Mouse (Mus musculus) neural tube, embryonic 15.5 days (tissue): ENCODE data around the gene Cadps2. TPM values are rescaled to one million over a fixed set of nuclear protein-coding genes. Genes with fewer than 3 reads are reported as not detected.

Source experiments
- ATAC-seq: fragments of 200-750 bp; cut with Nextera tagmentation; 2 replicates; pipeline ENCODE4 v1.8.0; 2017; ENCODE audit warnings: mild to moderate bottlenecking, moderate TSS enrichment, moderate library complexity; ENCODE audit not compliant: low FRiP score
- H3K27ac ChIP-seq: fragments of 300-500 bp; sonication (generic); replicated peaks from 2 replicates; pipeline ENCODE4 v1.5.1; 2015; ENCODE audit warnings: mild to moderate bottlenecking, inconsistent platforms
- H3K27me3 ChIP-seq: fragments of 300-500 bp; sonication (generic); replicated peaks from 2 replicates; pipeline ENCODE4 v1.6.1; 2015; ENCODE audit warnings: inconsistent platforms
- H3K36me3 ChIP-seq: fragments of 300-500 bp; sonication (generic); 2 replicates; pipeline ENCODE4 v1.6.1; 2015; ENCODE audit warnings: inconsistent platforms
- H3K4me1 ChIP-seq: fragments of 300-500 bp; sonication (generic); 2 replicates; pipeline ENCODE4 v1.6.1; 2015; ENCODE audit warnings: inconsistent platforms
- H3K4me2 ChIP-seq: fragments of 300-500 bp; sonication (generic); 2 replicates; pipeline ENCODE4 v1.6.1; 2015; ENCODE audit warnings: inconsistent platforms, mild to moderate bottlenecking, moderate library complexity
- H3K4me3 ChIP-seq: fragments of 300-500 bp; sonication (generic); replicated peaks from 2 replicates; pipeline ENCODE4 v1.5.1; 2015; ENCODE audit warnings: mild to moderate bottlenecking, inconsistent platforms
- H3K9ac ChIP-seq: fragments of 300-500 bp; sonication (generic); replicated peaks from 2 replicates; pipeline ENCODE4 v1.6.1; 2015; ENCODE audit warnings: mild to moderate bottlenecking, inconsistent platforms
- H3K9me3 ChIP-seq: fragments of 300-500 bp; sonication (generic); replicated peaks from 2 replicates; pipeline ENCODE4 v1.6.1; 2016; ENCODE audit warnings: inconsistent platforms
- WGBS: fragments of 180-500 bp; shearing (Covaris S2); methylation state at CpG from one replicate; pipeline ENCODE4 v1.1.7; 2015; ENCODE audit warnings: mixed read lengths; 5-methylcytosine and 5-hydroxymethylcytosine counted together
- polyA plus RNA-seq: library from polyadenylated mRNA; unstranded; fragments of >200 nt; fragmentation: Nextera tagmentation; extraction: Ambion mirVana; gene quantifications from 2 replicates; pipeline ENCODE4 v1.2.1, GENCODE M21; 2015

Gene Cadps2
- polyA plus RNA-seq, 1 experiment from 2014 or later = 10.7 TPM

DNA sequence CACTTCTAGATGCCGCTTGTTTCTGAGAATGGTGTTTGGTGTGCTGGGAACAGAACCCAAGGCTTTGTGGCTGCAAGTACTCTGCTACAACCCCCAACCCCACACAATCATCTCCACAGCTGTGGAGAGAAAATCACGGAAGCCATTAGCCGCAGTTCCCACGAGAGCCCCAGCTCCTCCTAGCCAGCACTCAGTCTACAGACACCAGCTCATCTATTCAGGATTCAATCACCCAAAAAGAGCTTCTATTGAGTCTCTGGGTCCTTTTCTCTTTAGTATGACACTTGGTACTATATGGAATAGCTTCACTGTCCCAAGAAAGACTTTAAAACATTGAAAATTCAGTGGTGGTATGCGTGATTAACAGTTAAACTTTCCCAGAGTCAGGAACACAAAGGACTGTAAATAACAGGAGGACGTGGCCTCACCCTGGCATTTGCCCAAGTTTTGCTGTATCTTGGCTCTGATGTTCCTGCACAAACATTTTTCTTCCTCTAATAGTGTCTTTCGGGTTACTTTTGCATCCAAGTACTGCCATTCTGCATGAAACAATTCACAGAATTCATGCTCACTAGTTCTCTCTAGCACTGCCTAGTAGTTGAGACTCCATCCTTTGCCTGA lies 191.5 kb downstream of the Cadps2 start:
- no peak overlapping the region for H3K4me3 ChIP-seq
- no peak overlapping the region for H3K4me2 ChIP-seq
- H3K4me1 ChIP-seq = no peaks in the 10 kb centered on the region
- no peaks in the 10 kb centered on the region for H3K36me3 ChIP-seq
- H3K9me3 ChIP-seq = no peaks in the 10 kb centered on the region
- no peak overlapping the region for H3K27ac ChIP-seq
- H3K9ac ChIP-seq = no peak overlapping the region
- no peaks in the 10 kb centered on the region for H3K27me3 ChIP-seq
- peak; percentile 61 for ATAC-seq
- WGBS = 59% methylated on average over 7 of the region's 7 CpGs

DNA sequence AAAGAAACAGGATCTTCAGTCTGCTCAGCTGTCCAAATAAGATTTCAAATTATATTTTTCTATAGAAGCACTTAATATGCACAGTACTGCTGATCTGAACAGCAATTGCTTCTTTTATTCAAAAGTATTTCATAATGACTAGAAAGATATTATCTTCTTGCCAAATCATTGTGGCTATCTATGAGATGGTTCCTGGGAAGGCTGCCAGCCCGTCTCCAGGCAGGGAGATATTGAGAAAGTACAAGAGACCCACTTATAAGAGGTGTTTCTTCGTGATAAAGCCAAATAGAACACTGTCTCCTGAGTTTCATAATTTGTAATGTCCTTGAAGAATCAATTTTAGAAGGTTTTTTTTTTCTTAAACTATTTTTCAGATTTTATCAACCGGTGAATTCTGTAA lies 202.1 kb downstream of the Cadps2 start:
- ATAC-seq = no peak
- Histone ChIP-seq H3K4me2 (no peak overlapping the region), H3K9me3 (no peaks in the 10 kb centered on the region), H3K36me3 (no peaks in the 10 kb centered on the region), H3K4me1 (no peaks in the 10 kb centered on the region), H3K27me3 (no peaks in the 10 kb centered on the region), H3K9ac (no peak overlapping the region), H3K4me3 (no peak overlapping the region), H3K27ac (no peak overlapping the region)
- WGBS = 71% methylated on average over 3 of the region's 3 CpGs

DNA sequence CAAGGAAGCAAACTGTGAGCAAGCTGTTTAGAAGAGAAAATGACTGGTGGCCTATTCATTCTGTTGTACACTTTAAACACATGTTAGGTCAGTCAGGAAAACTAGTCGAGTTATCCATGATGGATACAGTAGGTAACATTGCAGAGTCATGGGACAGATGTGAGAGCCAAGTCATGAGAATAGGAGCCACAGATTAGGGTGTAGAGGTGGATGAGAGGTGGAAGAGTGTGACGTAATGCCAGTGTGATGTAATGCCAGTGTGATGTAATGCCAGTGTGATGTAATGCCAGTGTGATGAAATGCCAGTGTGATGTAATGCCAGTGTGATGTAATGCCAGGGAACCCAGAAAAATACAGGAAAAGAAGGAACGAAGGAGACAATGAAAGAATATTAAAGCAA lies 204.0 kb downstream of the Cadps2 start:
- no peak for ATAC-seq
- 91% methylated on average over 3 of the region's 3 CpGs for WGBS
- no peak overlapping the region for H3K27ac ChIP-seq
- no peaks in the 10 kb centered on the region for H3K27me3 ChIP-seq
- no peak overlapping the region for H3K9ac ChIP-seq
- H3K9me3 ChIP-seq = no peaks in the 10 kb centered on the region
- H3K4me3 ChIP-seq = no peak overlapping the region
- no peak overlapping the region for H3K4me2 ChIP-seq
- H3K4me1 ChIP-seq = no peaks in the 10 kb centered on the region
- H3K36me3 ChIP-seq = no peaks in the 10 kb centered on the region

DNA sequence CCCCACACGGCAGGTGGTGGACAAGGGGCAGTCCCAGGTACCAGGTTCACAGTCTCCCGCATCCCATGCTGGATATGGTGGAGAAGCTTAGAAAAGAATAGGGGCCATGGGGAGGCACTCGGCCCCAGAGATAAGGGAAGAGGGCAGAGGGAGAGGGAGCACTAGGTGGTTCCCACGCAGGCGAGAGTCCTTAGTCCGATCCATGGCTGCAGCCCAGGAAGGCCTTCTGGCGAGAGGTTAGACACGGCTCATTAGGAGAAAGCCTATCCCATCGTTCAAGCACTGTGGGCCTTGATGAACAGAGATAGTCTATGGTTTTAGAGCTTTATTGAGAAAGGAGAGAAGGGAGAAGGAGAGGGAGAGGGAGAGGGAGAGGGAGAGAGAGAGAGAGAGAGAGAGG lies 205.2 kb downstream of the Cadps2 start:
- ATAC-seq = no peak
- Histone ChIP-seq H3K27me3 (no peaks in the 10 kb centered on the region), H3K9ac (no peak overlapping the region), H3K27ac (no peak overlapping the region), H3K4me1 (no peaks in the 10 kb centered on the region), H3K4me3 (no peak overlapping the region), H3K36me3 (no peaks in the 10 kb centered on the region), H3K9me3 (no peaks in the 10 kb centered on the region), H3K4me2 (no peak overlapping the region)
- WGBS = 73% methylated on average over 9 of the region's 9 CpGs

DNA sequence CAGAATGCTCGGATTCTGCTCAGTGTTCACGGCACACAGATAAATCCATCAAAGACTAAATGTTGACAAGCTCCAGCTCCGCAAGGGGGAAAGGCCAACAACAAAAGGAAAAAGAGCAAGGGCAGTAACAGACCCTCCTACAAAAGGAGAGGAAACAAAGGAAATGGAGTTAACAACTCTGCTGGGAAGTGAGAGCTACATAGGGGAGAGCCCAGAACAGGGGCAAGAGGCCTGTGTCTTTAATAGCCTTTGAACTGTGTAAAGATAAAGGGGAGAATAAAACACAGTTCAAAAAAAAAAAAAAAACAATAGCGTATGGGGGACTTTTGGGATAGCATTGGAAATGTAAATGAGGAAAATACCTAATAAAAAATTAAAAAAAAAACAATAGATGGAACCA lies 208.8 kb downstream of the Cadps2 start:
- Histone ChIP-seq H3K27me3 (no peaks in the 10 kb centered on the region), H3K4me2 (no peak overlapping the region), H3K9me3 (no peaks in the 10 kb centered on the region), H3K27ac (no peak overlapping the region), H3K4me1 (no peaks in the 10 kb centered on the region), H3K9ac (no peak overlapping the region), H3K36me3 (no peaks in the 10 kb centered on the region), H3K4me3 (no peak overlapping the region)
- ATAC-seq = no peak
- 10% methylated on average over 4 of the region's 4 CpGs for WGBS

DNA sequence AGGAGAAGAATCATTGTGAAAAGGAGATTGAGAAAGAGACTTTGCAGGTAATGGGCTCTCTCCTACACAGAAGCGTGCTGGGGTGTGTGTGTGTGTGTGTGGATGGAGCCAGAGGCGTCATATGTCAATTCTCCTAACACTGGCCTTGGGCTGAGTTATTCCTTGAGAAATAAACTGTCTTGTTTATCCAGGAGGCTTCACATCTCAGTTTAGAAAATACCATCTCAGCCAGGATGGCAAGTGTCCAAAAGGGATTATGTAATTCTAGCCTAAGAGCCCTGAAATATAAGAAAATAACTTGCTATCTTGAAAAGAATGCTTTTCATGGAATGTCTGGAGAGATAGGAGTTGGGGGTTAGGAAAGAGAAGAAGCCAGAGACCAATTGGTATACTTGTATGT lies 264.1 kb downstream of the Cadps2 start:
- H3K36me3 ChIP-seq = no peaks in the 10 kb centered on the region
- H3K4me1 ChIP-seq = peaks cover 4% of the 10 kb centered on the region; the same call in 1 of the 2 replicates
- H3K4me3 ChIP-seq = no peak overlapping the region
- no peak for ATAC-seq
- H3K4me2 ChIP-seq = no peak overlapping the region
- WGBS = 87% methylated on average over 2 of the region's 2 CpGs
- H3K27me3 ChIP-seq = no peaks in the 10 kb centered on the region
- H3K27ac ChIP-seq = no peak overlapping the region
- H3K9me3 ChIP-seq = no peaks in the 10 kb centered on the region
- H3K9ac ChIP-seq = no peak overlapping the region

DNA sequence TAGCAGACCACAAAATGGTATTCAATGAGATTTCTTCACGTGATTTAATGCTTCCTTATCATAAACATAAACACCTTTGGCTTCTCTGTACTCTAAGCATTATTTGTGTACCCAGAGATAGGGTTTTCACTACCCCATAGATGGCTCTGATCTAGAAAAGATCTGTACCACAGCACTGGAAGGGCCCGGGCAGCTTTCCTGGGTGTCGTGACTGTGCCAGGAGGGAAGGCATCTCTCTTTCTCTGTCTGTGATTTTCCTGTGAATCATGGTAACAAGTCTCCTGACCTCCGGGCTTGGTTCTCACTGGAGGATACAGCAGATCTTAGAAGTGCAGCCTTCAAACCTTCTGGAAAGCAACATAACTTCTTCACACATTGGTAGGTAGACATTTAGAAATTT lies 265.5 kb downstream of the Cadps2 start:
- H3K9ac ChIP-seq = no peak overlapping the region
- no peaks in the 10 kb centered on the region for H3K9me3 ChIP-seq
- H3K4me2 ChIP-seq = no peak overlapping the region
- no peak overlapping the region for H3K4me3 ChIP-seq
- H3K36me3 ChIP-seq = no peaks in the 10 kb centered on the region
- ATAC-seq = no peak
- H3K27me3 ChIP-seq = no peaks in the 10 kb centered on the region
- H3K4me1 ChIP-seq = peaks cover 4% of the 10 kb centered on the region; the same call in 1 of the 2 replicates
- WGBS = 91% methylated on average over 4 of the region's 4 CpGs
- H3K27ac ChIP-seq = no peak overlapping the region

DNA sequence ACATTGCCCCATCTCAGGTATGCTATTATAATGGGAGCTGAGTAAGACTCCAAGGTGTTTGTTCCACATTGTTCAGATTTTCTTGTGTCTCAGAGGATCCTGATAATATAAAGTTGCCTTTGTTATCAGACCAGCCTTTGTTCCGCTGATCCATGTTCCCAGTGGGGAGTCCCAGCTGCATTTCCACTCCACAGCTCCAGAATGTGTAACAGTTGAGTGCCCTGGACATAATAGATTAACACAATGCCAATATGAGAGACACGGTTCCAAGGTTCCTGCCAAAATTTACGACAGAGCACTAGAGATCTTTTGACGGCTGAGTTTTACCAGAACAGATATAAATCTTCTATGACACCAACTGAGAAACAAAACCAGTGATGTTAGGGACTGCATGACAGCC lies 266.8 kb downstream of the Cadps2 start:
- no peak overlapping the region for H3K4me3 ChIP-seq
- peaks cover 4% of the 10 kb centered on the region; the same call in 1 of the 2 replicates for H3K4me1 ChIP-seq
- ATAC-seq = peak; percentile 71; the same call in 1 of the 2 replicates
- no peaks in the 10 kb centered on the region for H3K27me3 ChIP-seq
- H3K4me2 ChIP-seq = no peak overlapping the region
- H3K9me3 ChIP-seq = no peaks in the 10 kb centered on the region
- H3K9ac ChIP-seq = no peak overlapping the region
- 21% methylated on average over 4 of the region's 4 CpGs for WGBS
- no peak overlapping the region for H3K27ac ChIP-seq
- no peaks in the 10 kb centered on the region for H3K36me3 ChIP-seq

DNA sequence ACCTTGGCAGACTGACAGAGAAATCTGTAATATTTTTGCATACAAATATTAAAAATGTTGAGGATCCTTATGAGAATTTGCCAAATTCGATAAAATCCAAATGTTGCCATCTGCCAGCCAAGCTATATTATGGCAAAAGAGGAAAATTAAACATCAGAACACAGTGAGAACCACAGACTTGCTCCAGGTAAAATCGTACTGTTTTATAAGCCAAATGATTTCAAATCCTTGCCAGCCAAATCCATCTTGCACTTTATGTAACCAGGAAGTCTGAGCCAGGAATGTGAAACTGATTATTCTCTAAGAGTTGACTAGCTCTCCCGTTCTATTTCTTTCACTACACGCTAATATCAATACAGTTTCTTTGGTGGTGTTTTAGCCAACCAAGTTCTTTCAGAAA lies 269.5 kb downstream of the Cadps2 start:
- H3K27me3 ChIP-seq = no peaks in the 10 kb centered on the region
- no peaks in the 10 kb centered on the region for H3K36me3 ChIP-seq
- no peak overlapping the region for H3K4me2 ChIP-seq
- peaks cover 4% of the 10 kb centered on the region; the same call in 1 of the 2 replicates for H3K4me1 ChIP-seq
- no peak overlapping the region for H3K27ac ChIP-seq
- no peak overlapping the region for H3K9ac ChIP-seq
- H3K9me3 ChIP-seq = no peaks in the 10 kb centered on the region
- no peak for ATAC-seq
- WGBS = 88% methylated on average over 4 of the region's 4 CpGs
- H3K4me3 ChIP-seq = no peak overlapping the region

DNA sequence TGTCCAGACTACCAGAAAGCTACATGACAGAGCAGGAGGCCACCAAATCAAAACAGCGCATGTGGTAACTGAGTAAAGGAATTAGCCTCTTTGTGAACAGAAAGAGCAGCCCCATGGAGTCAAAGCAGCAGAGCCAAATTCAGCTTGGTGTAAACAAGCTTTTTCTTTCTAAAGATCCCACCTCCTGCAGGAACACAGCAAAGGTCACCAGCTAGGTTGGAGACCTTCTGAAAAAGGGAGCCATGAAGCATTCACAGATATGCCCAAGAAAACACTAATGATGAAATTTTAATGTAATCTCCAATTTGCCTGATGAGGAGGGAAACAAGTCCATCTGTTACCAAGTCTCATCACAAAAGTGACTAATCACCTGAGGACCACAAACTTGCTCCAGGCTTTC lies 270.5 kb downstream of the Cadps2 start:
- no peak for ATAC-seq
- no peaks in the 10 kb centered on the region for H3K27me3 ChIP-seq
- no peak overlapping the region for H3K4me2 ChIP-seq
- H3K27ac ChIP-seq = no peak overlapping the region
- no peak overlapping the region for H3K4me3 ChIP-seq
- WGBS = 75% methylated on average over 1 of the region's 1 CpGs
- peaks cover 4% of the 10 kb centered on the region; the same call in 1 of the 2 replicates for H3K4me1 ChIP-seq
- H3K9ac ChIP-seq = no peak overlapping the region
- no peaks in the 10 kb centered on the region for H3K36me3 ChIP-seq
- H3K9me3 ChIP-seq = no peaks in the 10 kb centered on the region

DNA sequence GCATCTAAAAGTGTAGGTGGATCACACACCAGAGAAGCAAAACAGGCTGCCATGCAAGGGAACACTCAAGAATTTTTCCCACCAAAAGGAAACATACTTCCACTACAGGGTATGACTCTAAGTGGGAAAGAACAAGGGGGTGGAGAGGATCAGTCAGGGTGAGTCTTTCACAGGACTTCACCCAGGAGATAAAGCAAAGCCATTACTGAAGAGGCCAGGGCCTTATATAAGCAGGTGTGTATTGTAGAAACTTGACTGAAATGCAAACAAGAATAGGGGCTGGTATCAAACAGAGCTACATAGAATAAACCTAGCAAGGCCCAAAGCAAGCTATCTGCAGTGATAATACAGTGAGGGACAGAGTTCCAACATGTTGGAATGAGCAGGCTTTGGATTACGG lies 271.6 kb downstream of the Cadps2 start:
- H3K4me3 ChIP-seq = no peak overlapping the region
- no peaks in the 10 kb centered on the region for H3K27me3 ChIP-seq
- H3K9ac ChIP-seq = no peak overlapping the region
- no peaks in the 10 kb centered on the region for H3K36me3 ChIP-seq
- H3K4me2 ChIP-seq = no peak overlapping the region
- peaks cover 4% of the 10 kb centered on the region; the same call in 1 of the 2 replicates for H3K4me1 ChIP-seq
- no peaks in the 10 kb centered on the region for H3K9me3 ChIP-seq
- no peak overlapping the region for H3K27ac ChIP-seq
- 85% methylated on average over 1 of the region's 1 CpGs for WGBS
- ATAC-seq = no peak

DNA sequence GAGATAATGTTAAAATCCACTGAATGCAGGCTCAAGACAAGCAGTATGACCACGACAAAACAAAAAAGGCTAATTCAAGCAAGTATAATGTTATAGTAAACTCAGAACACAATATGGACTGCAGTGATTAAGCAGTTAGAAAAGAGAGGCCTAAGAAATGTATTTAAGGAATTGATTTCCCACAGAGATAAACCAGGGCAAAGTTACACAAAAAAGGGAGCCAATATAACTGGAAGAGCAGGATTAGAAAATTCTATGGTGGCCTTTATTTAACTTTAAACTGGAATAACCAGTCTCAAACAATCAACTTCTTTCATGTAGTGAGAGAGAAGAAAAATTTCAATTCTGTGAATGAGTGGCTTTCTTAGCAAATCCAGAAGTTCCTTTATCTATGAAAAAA lies 289.3 kb downstream of the Cadps2 start:
- Histone ChIP-seq H3K4me1 (no peaks in the 10 kb centered on the region), H3K4me3 (no peak overlapping the region), H3K4me2 (no peak overlapping the region), H3K27me3 (no peaks in the 10 kb centered on the region), H3K9me3 (no peaks in the 10 kb centered on the region), H3K36me3 (no peaks in the 10 kb centered on the region), H3K27ac (no peak overlapping the region), H3K9ac (no peak overlapping the region)
- ATAC-seq = no peak
- WGBS = 55% methylated on average over 1 of the region's 1 CpGs

DNA sequence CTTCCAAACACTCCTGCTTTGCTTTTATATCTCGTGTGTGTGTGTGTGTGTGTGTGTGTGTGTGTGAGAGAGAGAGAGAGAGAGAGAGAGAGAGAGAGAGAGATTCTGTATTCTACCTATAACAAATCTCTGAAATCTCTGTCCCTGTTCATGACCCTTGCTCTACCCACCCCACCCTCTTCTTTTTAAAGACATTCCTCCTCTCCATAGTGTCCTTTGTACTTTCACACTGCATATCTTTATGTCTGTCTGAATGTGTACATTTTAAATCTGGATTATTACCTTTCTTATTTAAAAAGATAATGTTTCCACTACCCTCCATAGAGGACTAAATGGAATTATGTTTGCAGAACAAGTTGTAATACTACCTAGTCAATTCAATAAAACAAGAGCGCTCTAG lies 315.5 kb downstream of the Cadps2 start:
- H3K4me1 ChIP-seq = no peaks in the 10 kb centered on the region
- no peak overlapping the region for H3K9ac ChIP-seq
- no peak overlapping the region for H3K4me3 ChIP-seq
- 88% methylated on average over 2 of the region's 2 CpGs for WGBS
- H3K27ac ChIP-seq = no peak overlapping the region
- H3K36me3 ChIP-seq = no peaks in the 10 kb centered on the region
- no peak for ATAC-seq
- no peaks in the 10 kb centered on the region for H3K9me3 ChIP-seq
- no peaks in the 10 kb centered on the region for H3K27me3 ChIP-seq
- no peak overlapping the region for H3K4me2 ChIP-seq
